Mouse (Mus musculus): ENCODE measurements around the gene Rac2. TPM values are rescaled to one million over a fixed set of nuclear protein-coding genes. Genes with fewer than 3 reads are reported as not detected.

Gene Rac2
- total RNA-seq, 2 experiments from 2014 or later = 1.6 to 1.9 TPM

- no peak for DNase-seq (ENCODE audit: extremely low spot score in 1 of 2, low spot score in 1 of 2)
Observed at GRCm38 (mm10) chr15:78528726-78529411, 43.7 kb downstream of the Rac2 start.

GRCm38 (mm10) chr15:78527973-78528372 is 44.6 kb downstream of the Rac2 start:
- DNase-seq (ENCODE audit: extremely low spot score in 1 of 2, low spot score in 1 of 2) = peak in 1 of 2 experiments; percentile 64

- DNase-seq (ENCODE audit: extremely low spot score in 1 of 2, low spot score in 1 of 2) = no peak
Observed at GRCm38 (mm10) chr15:78524163-78524562, 48.4 kb downstream of the Rac2 start.

- no peak for DNase-seq (ENCODE audit: extremely low spot score in 1 of 2, low spot score in 1 of 2)
Observed at GRCm38 (mm10) chr15:78521892-78522291, 50.7 kb downstream of the Rac2 start.

- no peak for DNase-seq (ENCODE audit: extremely low spot score in 1 of 2, low spot score in 1 of 2)
Observed at GRCm38 (mm10) chr15:78521331-78521730, 51.3 kb downstream of the Rac2 start.

- DNase-seq (ENCODE audit: extremely low spot score in 1 of 2, low spot score in 1 of 2) = no peak
Observed at GRCm38 (mm10) chr15:78520112-78520715, 52.4 kb downstream of the Rac2 start.

GRCm38 (mm10) chr15:78518221-78518620 is 54.4 kb downstream of the Rac2 start:
- no peak for DNase-seq (ENCODE audit: extremely low spot score in 1 of 2, low spot score in 1 of 2)

GRCm38 (mm10) chr15:78515759-78516158 is 56.8 kb downstream of the Rac2 start:
- DNase-seq (ENCODE audit: extremely low spot score in 1 of 2, low spot score in 1 of 2) = no peak

- peak; percentile 76 to 85 for DNase-seq (ENCODE audit: extremely low spot score in 1 of 2, low spot score in 1 of 2)
Observed at GRCm38 (mm10) chr15:78514393-78515146, 58.0 kb downstream of the Rac2 start.

- DNase-seq (ENCODE audit: extremely low spot score in 1 of 2, low spot score in 1 of 2) = no peak
Observed at GRCm38 (mm10) chr15:78513019-78513418, 59.6 kb downstream of the Rac2 start.

GRCm38 (mm10) chr15:78511951-78512350 is 60.6 kb downstream of the Rac2 start:
- DNase-seq (ENCODE audit: extremely low spot score in 1 of 2, low spot score in 1 of 2) = no peak

GRCm38 (mm10) chr15:78510736-78511135 is 61.8 kb downstream of the Rac2 start:
- no peak for DNase-seq (ENCODE audit: extremely low spot score in 1 of 2, low spot score in 1 of 2)

- DNase-seq (ENCODE audit: extremely low spot score in 1 of 2, low spot score in 1 of 2) = no peak
Observed at GRCm38 (mm10) chr15:78510121-78510576, 62.4 kb downstream of the Rac2 start.

GRCm38 (mm10) chr15:78509297-78509899 is 63.2 kb downstream of the Rac2 start:
- no peak for DNase-seq (ENCODE audit: extremely low spot score in 1 of 2, low spot score in 1 of 2)

Other genes with a start within 250 kb of the Rac2 start
- gene Csf2rb, start 247.0 kb downstream of the Rac2 start, total RNA-seq (2021) = 1 to 10 TPM; 2.5 to 2.6 TPM
- gene Tex33, start 176.9 kb downstream of the Rac2 start, total RNA-seq (2021) = not detected
- 10 to 100 TPM; 41.4 to 42.4 TPM for gene Tst, start 166.9 kb downstream of the Rac2 start, total RNA-seq (2021)
- 10 to 100 TPM; 33.6 to 39.4 TPM for gene Mpst, start 166.4 kb downstream of the Rac2 start, total RNA-seq (2021)
- gene Kctd17, start 144.2 kb downstream of the Rac2 start, total RNA-seq (2021) = 100 to 1,000 TPM; 257 to 260 TPM
- gene Tmprss6, start 104.1 kb downstream of the Rac2 start, total RNA-seq (2021) = 1 to 10 TPM in 1 of 2 experiments, under 1 TPM in 1; 0.61 to 4.5 TPM
- under 1 TPM in 1 of 2 experiments, not detected in 1; 0.05 TPM for gene Il2rb, start 77.5 kb downstream of the Rac2 start, total RNA-seq (2021)
- gene C1qtnf6, start 41.4 kb downstream of the Rac2 start, total RNA-seq (2021) = 1 to 10 TPM; 5.3 to 5.6 TPM
- gene Sstr3, start 28.1 kb downstream of the Rac2 start, total RNA-seq (2021) = 10 to 100 TPM; 22.9 to 27.2 TPM
- 10 to 100 TPM; 18.9 to 24.7 TPM for gene Cyth4, start 24.3 kb upstream of the Rac2 start, total RNA-seq (2021)
- 100 to 1,000 TPM; 175 to 188 TPM for gene Elfn2, start 146.0 kb upstream of the Rac2 start, total RNA-seq (2021)
- 1 to 10 TPM; 5.5 to 6.6 TPM for gene Mfng, start 200.7 kb upstream of the Rac2 start, total RNA-seq (2021)
- gene Card10, start 230.3 kb upstream of the Rac2 start, total RNA-seq (2021) = 1 to 10 TPM; 5.0 to 5.5 TPM